Mouse (Mus musculus) stomach, postnatal 0 days (tissue): ENCODE results near the gene Alg12. TPM values are rescaled to one million over a fixed set of nuclear protein-coding genes. Genes with fewer than 3 reads are reported as not detected.
A peak's percentile ranks its signal among the peaks of the same experiment; 100 is the strongest.

Experiments used
- ATAC-seq: fragments of 200-750 bp; cut with Nextera tagmentation; 2 replicates; pipeline ENCODE4 v1.8.0; 2017; ENCODE audit not compliant: low FRiP score, low TSS enrichment
- DNase-seq: peaks from one replicate; pipeline ENCODE4 v3.0.0-alpha.2; 2016; ENCODE audit warnings: low spot score
- H3K27ac ChIP-seq: fragments of 300-500 bp; sonication (generic); replicated peaks from 2 replicates; pipeline ENCODE4 v1.5.1; 2014; ENCODE audit warnings: mild to moderate bottlenecking, control low read depth
- H3K27me3 ChIP-seq: fragments of 300-500 bp; sonication (generic); 2 replicates; pipeline ENCODE4 v1.6.1; 2014; ENCODE audit warnings: low read length; ENCODE audit not compliant: control insufficient read depth, insufficient read depth
- H3K36me3 ChIP-seq: fragments of 300-500 bp; sonication (generic); 2 replicates; pipeline ENCODE4 v1.6.1; 2014; ENCODE audit warnings: low read length, mixed read lengths; ENCODE audit not compliant: control insufficient read depth, insufficient read depth
- H3K4me1 ChIP-seq: fragments of 300-500 bp; sonication (generic); replicated peaks from 2 replicates; pipeline ENCODE4 v1.6.1; 2014; ENCODE audit warnings: antibody characterized with exemption; ENCODE audit not compliant: control insufficient read depth, insufficient read depth
- H3K4me2 ChIP-seq: fragments of 300-500 bp; sonication (generic); replicated peaks from 2 replicates; pipeline ENCODE4 v1.6.1; 2014; ENCODE audit warnings: low read depth, mild to moderate bottlenecking, control low read depth, moderate library complexity
- H3K4me3 ChIP-seq: fragments of 300-500 bp; sonication (generic); 2 replicates; pipeline ENCODE4 v1.5.1; 2014; ENCODE audit warnings: low read depth, low read length, control low read depth
- H3K9ac ChIP-seq: fragments of 300-500 bp; sonication (generic); 2 replicates; pipeline ENCODE4 v1.6.1; 2014; ENCODE audit warnings: mild to moderate bottlenecking, low read length, control low read depth, mixed read lengths
- H3K9me3 ChIP-seq: fragments of 300-500 bp; sonication (generic); 2 replicates; pipeline ENCODE4 v1.6.1; 2016; ENCODE audit warnings: low read length; ENCODE audit not compliant: control insufficient read depth
- CTCF ChIP-seq: IDR thresholded peaks from 2 replicates; pipeline ENCODE4 v1.5.1; 2016; ENCODE audit warnings: antibody characterized with exemption, low read depth, mild to moderate bottlenecking, moderate library complexity
- EP300 ChIP-seq: optimal IDR thresholded peaks from 2 replicates; pipeline ENCODE3; 2016; ENCODE audit warnings: antibody characterized with exemption
- WGBS: fragments of 180-500 bp; shearing (Covaris S2); extraction: QIAGEN DNeasy Blood & Tissue Kit; methylation state at CpG from one replicate; pipeline ENCODE4 v1.1.7; 2014; 5-methylcytosine and 5-hydroxymethylcytosine counted together
- polyA plus RNA-seq: library from polyadenylated mRNA; unstranded; fragments of >200 nt; fragmentation: Nextera tagmentation; extraction: Ambion mirVana; gene quantifications from 2 replicates; pipeline ENCODE4 v1.2.1, GENCODE M21; 2015

The Alg12 gene
- polyA plus RNA-seq, 1 experiment from 2014 or later, result 8.2 TPM

DNA sequence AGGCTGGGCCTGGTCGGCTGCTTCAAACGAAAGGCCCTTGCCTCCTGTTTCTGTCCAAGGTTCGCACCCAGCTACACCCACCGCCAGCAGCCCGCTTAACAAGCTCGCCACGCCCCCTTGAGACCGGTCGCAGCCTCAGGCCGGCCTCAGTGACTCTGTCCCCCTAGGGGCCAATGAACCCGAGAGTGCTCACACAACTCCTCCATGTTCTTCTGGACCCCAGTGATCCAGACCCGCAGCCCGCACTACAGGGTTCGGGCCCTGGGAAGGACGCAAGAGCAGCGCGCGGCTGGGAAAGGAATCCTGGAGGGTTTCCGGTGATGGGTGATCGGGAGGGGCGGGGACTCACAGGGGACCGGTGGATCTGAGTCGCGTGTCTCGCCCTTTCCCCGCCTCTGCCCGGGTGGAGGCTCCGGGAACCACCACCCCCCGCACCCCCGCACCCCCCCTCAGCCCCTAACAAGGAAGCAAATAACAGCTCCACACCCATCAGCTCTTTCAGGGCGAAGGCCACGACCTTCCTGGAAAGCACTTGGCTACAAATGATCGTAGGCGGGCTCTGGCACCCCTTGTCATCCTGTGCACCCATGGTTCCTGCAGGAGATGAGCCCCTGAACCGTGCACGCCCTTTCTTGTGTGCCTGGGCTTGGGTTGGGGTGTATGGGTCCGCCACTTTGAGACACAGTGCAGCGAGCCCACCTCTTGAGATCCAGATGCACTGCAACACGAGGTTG lies 18.2 kb upstream of the Alg12 start:
- Histone ChIP-seq H3K9me3 (no peaks in the 10 kb centered on the region), H3K27me3 (no peaks in the 10 kb centered on the region), H3K4me3 (peak overlapping the region; percentile 40), H3K4me2 (peak overlapping the region; percentile 74), H3K9ac (peak overlapping the region; percentile 51), H3K27ac (peak overlapping the region; percentile 84), H3K36me3 (no peaks in the 10 kb centered on the region), H3K4me1 (0 out of 2 replicates have a peak, but pooled peaks cover 3% of the 10 kb centered on the region)
- DNase-seq (peak; percentile 94), ATAC-seq (peak; percentile 81)
- TF ChIP-seq CTCF (peak; percentile 50), EP300 (no peak)
- under 1% methylated on average over 39 of the region's 39 CpGs for WGBS

DNA sequence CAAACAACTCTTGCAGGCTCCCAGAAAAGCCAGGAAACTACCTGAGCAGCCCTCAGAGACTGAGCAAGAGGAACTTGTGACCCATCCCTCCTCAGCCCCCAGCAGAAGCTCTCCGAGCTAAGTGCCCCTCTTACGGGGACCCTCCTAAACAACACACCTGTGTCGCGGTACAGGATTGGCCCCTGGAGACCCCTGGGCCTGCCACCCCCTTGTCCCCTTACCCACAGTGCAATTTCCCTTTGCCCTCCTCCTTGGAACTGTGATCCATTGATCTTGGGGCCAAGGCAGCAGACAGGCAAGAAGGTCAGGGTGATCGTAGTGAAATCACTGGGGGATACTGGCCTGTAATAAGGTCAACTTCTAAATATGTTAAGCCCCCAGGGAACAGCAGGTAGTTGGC lies 17.5 kb upstream of the Alg12 start:
- H3K4me3 ChIP-seq, result 0 out of 2 replicates have a peak overlapping the region, but pooled peaks have one; percentile 40
- H3K36me3 ChIP-seq, result no peaks in the 10 kb centered on the region
- DNase-seq (no peak), ATAC-seq (no peak; the same call in 1 of the 2 replicates)
- TF ChIP-seq EP300, result no peak
- TF ChIP-seq CTCF, result no peak
- peak overlapping the region; percentile 23; the same call in 1 of the 2 replicates for H3K9ac ChIP-seq
- H3K27me3 ChIP-seq, result no peaks in the 10 kb centered on the region
- H3K9me3 ChIP-seq, result no peaks in the 10 kb centered on the region
- 47% methylated on average over 5 of the region's 5 CpGs for WGBS
- H3K4me2 ChIP-seq, result peak overlapping the region; percentile 74
- 0 out of 2 replicates have a peak, but pooled peaks cover 3% of the 10 kb centered on the region for H3K4me1 ChIP-seq
- peak overlapping the region; percentile 84 for H3K27ac ChIP-seq

DNA sequence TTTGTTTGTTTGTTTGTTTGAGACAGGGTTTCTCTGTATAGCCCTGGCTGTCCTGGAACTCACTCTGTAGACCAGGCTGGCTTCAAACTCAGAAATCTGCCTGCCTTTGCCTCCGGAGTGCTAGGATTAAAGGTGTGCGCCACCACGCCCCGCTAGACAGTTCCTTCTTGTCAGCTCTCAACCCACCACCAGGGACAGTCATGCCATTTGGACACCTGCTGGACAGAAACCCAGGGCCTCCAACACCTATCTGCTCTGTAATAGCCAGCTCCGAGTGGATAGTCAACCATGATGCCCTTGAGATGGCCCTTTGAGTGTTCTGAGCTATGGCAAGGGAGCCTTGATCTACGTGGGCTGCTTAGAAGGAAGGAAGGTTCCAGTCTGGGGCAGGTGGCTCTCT lies 16.9 kb upstream of the Alg12 start:
- peak; percentile 74 for DNase-seq
- WGBS, result 64% methylated on average over 6 of the region's 6 CpGs

DNA sequence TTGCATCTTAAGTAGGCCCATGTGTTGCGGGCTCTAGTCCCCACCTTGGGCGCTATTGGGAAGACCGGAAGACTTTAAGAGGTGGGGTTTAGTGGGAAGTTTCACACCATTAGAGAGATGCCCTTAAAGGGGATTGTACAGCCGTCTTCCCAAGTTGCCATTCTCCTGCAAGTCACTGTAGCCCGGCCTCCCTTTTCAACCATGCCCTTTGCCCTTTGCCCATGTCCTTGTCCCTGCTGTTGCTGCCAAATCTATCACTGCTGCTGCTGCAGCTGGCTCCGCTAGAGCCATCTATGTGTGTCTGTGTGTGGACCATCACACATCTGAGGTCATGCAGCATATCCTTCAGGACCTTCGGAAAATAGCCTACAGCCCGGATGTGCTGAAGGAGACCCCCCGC lies 13.4 kb upstream of the Alg12 start:
- Histone ChIP-seq H3K36me3 (no peaks in the 10 kb centered on the region), H3K27ac (no peak overlapping the region), H3K4me3 (no peak overlapping the region), H3K4me1 (no peaks in the 10 kb centered on the region), H3K27me3 (no peaks in the 10 kb centered on the region), H3K9ac (no peak overlapping the region), H3K4me2 (no peak overlapping the region), H3K9me3 (no peaks in the 10 kb centered on the region)
- TF ChIP-seq EP300 (no peak), CTCF (no peak)
- ATAC-seq (no peak), DNase-seq (no peak)
- WGBS, result 63% methylated on average over 9 of the region's 9 CpGs

More for the DNA sequence above, 16.9 kb upstream of the Alg12 start:
- peak overlapping the region; percentile 74; the same call in 1 of the 2 replicates for H3K4me2 ChIP-seq
- H3K9me3 ChIP-seq, result no peaks in the 10 kb centered on the region
- peak; percentile 67 for TF ChIP-seq CTCF
- no peak for TF ChIP-seq EP300
- no peaks in the 10 kb centered on the region for H3K27me3 ChIP-seq
- H3K4me3 ChIP-seq, result no peak overlapping the region
- no peak overlapping the region; the same call in 1 of the 2 replicates for H3K9ac ChIP-seq
- H3K36me3 ChIP-seq, result no peaks in the 10 kb centered on the region
- ATAC-seq, result peak; percentile 42
- H3K4me1 ChIP-seq, result 0 out of 2 replicates have a peak, but pooled peaks cover 3% of the 10 kb centered on the region
- H3K27ac ChIP-seq, result peak overlapping the region; percentile 84

DNA sequence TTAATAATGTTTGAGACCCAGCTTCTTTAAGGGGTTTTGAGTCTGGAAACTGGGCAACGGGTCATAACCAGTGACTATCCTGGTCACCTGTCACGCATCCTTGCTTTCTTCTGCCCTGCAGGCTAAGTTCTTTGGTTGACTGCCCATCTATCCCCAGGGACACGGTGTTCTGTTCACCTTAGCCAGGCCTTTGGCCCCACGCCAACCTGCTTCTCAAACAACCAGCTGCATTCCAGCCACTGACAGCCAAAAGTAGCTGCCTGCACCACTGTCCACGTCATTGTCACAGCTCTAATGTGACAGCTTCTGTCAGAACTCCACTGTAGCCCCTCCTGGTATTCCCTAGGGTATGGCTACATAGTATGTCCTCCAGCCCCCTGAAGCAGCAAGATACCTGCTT lies 12.4 kb upstream of the Alg12 start:
- H3K36me3 ChIP-seq, result no peaks in the 10 kb centered on the region
- ATAC-seq, result no peak
- TF ChIP-seq EP300 (no peak), CTCF (no peak)
- peak; percentile 68 for DNase-seq
- H3K9ac ChIP-seq, result no peak overlapping the region
- no peak overlapping the region for H3K4me3 ChIP-seq
- no peaks in the 10 kb centered on the region for H3K9me3 ChIP-seq
- WGBS, result 42% methylated on average over 5 of the region's 5 CpGs
- H3K4me2 ChIP-seq, result no peak overlapping the region
- H3K27me3 ChIP-seq, result no peaks in the 10 kb centered on the region
- H3K4me1 ChIP-seq, result no peaks in the 10 kb centered on the region
- no peak overlapping the region for H3K27ac ChIP-seq

DNA sequence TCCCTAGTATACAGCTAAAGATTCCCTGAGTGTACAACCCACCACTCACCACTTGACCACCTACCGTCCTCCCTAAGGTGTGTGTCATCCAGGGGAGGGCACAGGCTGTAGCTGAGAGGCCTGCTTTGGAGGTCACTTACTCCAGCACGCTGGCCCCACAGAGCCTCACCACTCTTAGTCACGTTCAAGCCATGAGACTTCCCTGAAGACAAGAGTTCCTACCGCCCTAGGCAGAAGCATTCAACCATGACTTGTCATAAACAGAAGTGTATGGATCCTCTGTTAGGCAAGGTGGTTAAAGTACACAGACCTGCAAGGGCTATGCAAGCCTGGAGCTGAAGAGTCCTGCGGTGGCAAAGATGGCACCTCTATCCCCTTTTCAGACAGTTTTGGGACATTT lies 11.6 kb upstream of the Alg12 start:
- H3K4me2 ChIP-seq, result no peak overlapping the region
- no peak overlapping the region for H3K27ac ChIP-seq
- no peaks in the 10 kb centered on the region for H3K27me3 ChIP-seq
- no peak overlapping the region for H3K4me3 ChIP-seq
- H3K36me3 ChIP-seq, result 0 out of 2 replicates have a peak, but pooled peaks cover 4% of the 10 kb centered on the region
- H3K9ac ChIP-seq, result no peak overlapping the region
- H3K4me1 ChIP-seq, result no peaks in the 10 kb centered on the region
- WGBS, result 81% methylated on average over 5 of the region's 5 CpGs
- ATAC-seq (no peak), DNase-seq (no peak)
- TF ChIP-seq CTCF (no peak), EP300 (no peak)
- no peaks in the 10 kb centered on the region for H3K9me3 ChIP-seq
